Mouse (Mus musculus): Measurements from ENCODE around the gene Kcnq1. TPM values are rescaled to one million over a fixed set of nuclear protein-coding genes. Genes with fewer than 3 reads are reported as not detected.

Kcnq1 gene
- total and polyA plus RNA-seq, 2 experiments from 2014 or later = 1.00 to 2.0 TPM

DNA sequence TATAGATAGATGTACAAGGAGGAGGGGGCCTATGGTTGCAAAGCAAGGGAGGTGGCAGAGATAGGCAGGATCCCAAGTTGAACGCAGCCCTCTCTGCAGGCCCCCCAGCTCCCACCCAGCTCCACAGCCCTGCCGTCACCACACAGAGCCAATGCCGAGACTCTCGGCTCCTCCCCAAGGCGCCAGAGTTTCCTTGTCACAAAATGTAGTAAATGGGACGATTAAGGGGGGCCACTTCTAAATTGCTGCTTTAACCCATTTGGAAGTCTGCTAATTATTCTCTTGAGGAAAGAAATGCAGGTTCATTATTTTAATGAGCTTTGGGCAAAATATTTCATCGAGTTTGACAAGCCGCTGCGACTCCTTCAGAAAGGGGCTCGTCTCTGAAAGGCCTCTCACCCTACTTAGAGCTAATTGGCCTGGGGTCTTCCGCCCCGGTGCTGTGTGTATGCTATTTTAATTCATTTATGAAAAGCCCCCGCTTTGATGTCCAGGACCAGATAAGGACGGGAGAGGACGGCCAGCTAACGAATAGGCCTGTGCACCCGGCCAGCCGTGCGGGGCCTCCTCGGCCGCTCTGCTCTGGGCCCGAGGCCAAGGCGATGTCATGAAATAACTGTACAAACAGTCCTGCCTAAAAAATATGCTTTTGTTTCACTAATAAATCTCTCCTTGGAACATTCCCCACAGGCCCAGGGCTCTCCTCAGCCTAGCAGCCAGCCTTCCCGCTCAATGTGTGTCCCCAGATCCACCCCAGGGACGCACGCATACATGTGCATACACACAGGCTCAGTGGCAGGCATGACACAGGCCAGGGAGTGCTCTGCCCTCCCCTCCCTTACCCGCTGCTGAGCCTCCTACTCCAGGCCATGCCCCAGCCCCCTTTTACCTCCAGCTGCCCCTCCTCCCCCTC lies 282.9 kb downstream of the Kcnq1 start:
- Histone ChIP-seq H3K4me1 (ENCODE audit: insufficient read depth) (peaks cover 2% of the 10 kb centered on the region; the same call in 1 of the 2 replicates), H3K9me3 (ENCODE audit: low read length) (0 out of 2 replicates have a peak, but pooled peaks cover 4% of the 10 kb centered on the region), H3K4me2 (ENCODE audit: low read depth) (no peak overlapping the region), H3K27ac (ENCODE audit: low read depth, low read length) (no peak overlapping the region), H3K36me3 (ENCODE audit: insufficient read depth) (no peaks in the 10 kb centered on the region), H3K27me3 (ENCODE audit: insufficient read depth, low read length) (peaks cover 3% of the 10 kb centered on the region; the same call in 1 of the 2 replicates), H3K4me3 (ENCODE audit: low read depth, low read length) (no peak overlapping the region), H3K9ac (no peak overlapping the region)
- DNase-seq (peak; percentile 35), ATAC-seq (peak; percentile 38; the same call in 1 of the 2 replicates)
- no peak for TF ChIP-seq CTCF (IDR thresholded peaks at IDR 0.05; ENCODE audit: low read depth)
- WGBS = 15% methylated on average over 27 of the region's 27 CpGs

DNA sequence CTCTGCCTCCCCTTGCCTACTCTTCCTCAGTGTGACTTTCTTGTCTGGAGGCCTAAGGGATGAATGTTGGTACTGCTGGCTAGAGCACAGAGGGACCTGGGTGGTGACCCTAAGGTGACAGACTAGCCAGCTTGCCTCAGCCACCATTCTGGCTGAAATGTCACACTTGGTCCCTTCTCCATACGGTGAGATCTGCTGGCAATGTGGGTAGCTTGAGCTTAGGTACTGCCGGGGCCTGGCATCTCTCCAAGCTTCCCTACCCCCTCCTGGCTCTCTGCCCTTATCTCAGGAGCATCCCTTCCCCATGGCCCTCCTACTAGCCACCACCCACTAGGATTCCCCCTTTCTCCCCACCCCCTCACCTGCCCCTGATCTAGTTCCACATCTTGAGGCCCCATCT lies 283.7 kb downstream of the Kcnq1 start:
- DNase-seq = no peak
- Histone ChIP-seq H3K36me3 (ENCODE audit: insufficient read depth) (no peaks in the 10 kb centered on the region), H3K4me3 (ENCODE audit: low read depth, low read length) (no peak overlapping the region), H3K27me3 (ENCODE audit: insufficient read depth, low read length) (no peaks in the 10 kb centered on the region; the same call in 1 of the 2 replicates), H3K9me3 (ENCODE audit: low read length) (0 out of 2 replicates have a peak, but pooled peaks cover 4% of the 10 kb centered on the region), H3K4me1 (ENCODE audit: insufficient read depth) (peaks cover 2% of the 10 kb centered on the region; the same call in 1 of the 2 replicates), H3K27ac (ENCODE audit: low read depth, low read length) (no peak overlapping the region), H3K9ac (no peak overlapping the region), H3K4me2 (ENCODE audit: low read depth) (no peak overlapping the region)
- no peak for TF ChIP-seq CTCF (IDR thresholded peaks at IDR 0.05; ENCODE audit: low read depth)
- WGBS = 19% methylated on average over 2 of the region's 2 CpGs
- ATAC-seq = no peak; the same call in 1 of the 2 replicates

DNA sequence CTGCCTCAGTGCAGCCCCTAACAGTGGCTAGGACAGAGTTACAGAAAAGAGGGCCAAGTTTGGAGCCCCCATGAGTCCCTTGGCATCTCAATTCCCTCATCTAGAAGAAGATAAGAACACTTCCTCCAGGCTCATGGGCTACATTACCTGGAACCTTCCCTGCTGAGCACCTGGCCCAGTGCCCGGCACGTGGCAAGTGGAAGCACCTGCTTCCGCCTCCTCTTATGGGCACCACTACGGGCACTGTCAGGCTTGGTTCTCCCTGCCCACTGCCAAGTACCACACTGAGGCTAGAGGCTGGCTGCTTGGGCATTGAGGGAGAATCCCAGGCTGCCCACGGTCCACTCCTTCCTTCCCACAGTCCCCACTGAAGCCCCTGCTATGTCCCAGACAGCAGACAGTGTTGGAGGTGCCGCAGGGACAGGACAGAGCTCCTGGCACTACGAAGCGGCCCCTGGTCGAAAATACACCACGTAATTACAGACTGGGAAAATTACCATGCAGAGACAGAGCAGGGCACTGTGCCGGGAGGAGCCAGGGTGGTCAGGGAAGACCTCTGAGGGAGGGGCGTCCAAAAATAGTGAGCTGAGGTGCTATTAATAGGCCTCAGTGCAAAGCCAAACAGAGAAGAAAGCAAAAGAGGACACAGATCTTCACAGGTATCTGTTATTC lies 284.3 kb downstream of the Kcnq1 start:
- WGBS = 63% methylated on average over 12 of the region's 12 CpGs
- H3K4me3 ChIP-seq (ENCODE audit: low read depth, low read length) = no peak overlapping the region
- H3K4me1 ChIP-seq (ENCODE audit: insufficient read depth) = peaks cover 2% of the 10 kb centered on the region; the same call in 1 of the 2 replicates
- H3K27me3 ChIP-seq (ENCODE audit: insufficient read depth, low read length) = no peaks in the 10 kb centered on the region; the same call in 1 of the 2 replicates
- no peak for ATAC-seq
- no peak overlapping the region for H3K27ac ChIP-seq (ENCODE audit: low read depth, low read length)
- H3K4me2 ChIP-seq (ENCODE audit: low read depth) = no peak overlapping the region
- TF ChIP-seq CTCF (IDR thresholded peaks at IDR 0.05; ENCODE audit: low read depth) = no peak
- H3K9me3 ChIP-seq (ENCODE audit: low read length) = 0 out of 2 replicates have a peak, but pooled peaks cover 4% of the 10 kb centered on the region
- H3K9ac ChIP-seq = no peak overlapping the region
- H3K36me3 ChIP-seq (ENCODE audit: insufficient read depth) = no peaks in the 10 kb centered on the region
- DNase-seq = no peak

GRCm38 (mm10) chr7:143395113-143395563 lies 289.0 kb downstream of the Kcnq1 start:
- no peak for TF ChIP-seq CTCF (IDR thresholded peaks at IDR 0.05; ENCODE audit: low read depth)

DNA sequence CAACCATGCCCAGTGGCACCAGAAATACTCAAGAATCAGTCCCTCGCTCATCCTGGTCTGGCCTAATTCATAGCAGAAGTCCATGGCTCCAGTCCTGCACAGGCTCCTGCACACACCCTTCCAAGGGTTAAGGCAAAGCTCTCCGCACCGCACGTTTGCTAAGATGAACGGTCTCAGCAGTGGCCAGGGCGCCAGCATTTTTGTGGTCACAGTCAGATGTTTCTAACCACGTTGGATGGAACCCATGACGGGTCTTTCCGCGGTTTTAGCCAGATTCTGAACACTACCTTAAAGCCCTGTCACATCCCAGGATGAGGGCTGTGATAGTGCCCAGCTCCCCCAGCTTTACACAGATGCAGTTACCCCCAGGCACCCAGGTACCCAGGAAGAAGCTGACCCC lies 293.6 kb downstream of the Kcnq1 start:
- no peak for DNase-seq
- Histone ChIP-seq H3K4me2 (ENCODE audit: low read depth) (no peak overlapping the region), H3K36me3 (ENCODE audit: insufficient read depth) (no peaks in the 10 kb centered on the region), H3K4me1 (ENCODE audit: insufficient read depth) (no peaks in the 10 kb centered on the region), H3K27ac (ENCODE audit: low read depth, low read length) (no peak overlapping the region), H3K4me3 (ENCODE audit: low read depth, low read length) (no peak overlapping the region), H3K9ac (no peak overlapping the region), H3K27me3 (ENCODE audit: insufficient read depth, low read length) (no peaks in the 10 kb centered on the region), H3K9me3 (ENCODE audit: low read length) (no peaks in the 10 kb centered on the region)
- 92% methylated on average over 10 of the region's 10 CpGs for WGBS
- no peak for ATAC-seq
- TF ChIP-seq CTCF (IDR thresholded peaks at IDR 0.05; ENCODE audit: low read depth) = no peak

More at GRCm38 (mm10) chr7:143395113-143395563, 289.0 kb downstream of the Kcnq1 start:
- Histone ChIP-seq H3K27me3 (ENCODE audit: insufficient read depth, low read length) (no peaks in the 10 kb centered on the region), H3K4me1 (ENCODE audit: insufficient read depth) (no peaks in the 10 kb centered on the region), H3K9ac (no peak overlapping the region), H3K9me3 (ENCODE audit: low read length) (0 out of 2 replicates have a peak, but pooled peaks cover 4% of the 10 kb centered on the region), H3K4me3 (ENCODE audit: low read depth, low read length) (no peak overlapping the region), H3K36me3 (ENCODE audit: insufficient read depth) (no peaks in the 10 kb centered on the region), H3K27ac (ENCODE audit: low read depth, low read length) (no peak overlapping the region), H3K4me2 (ENCODE audit: low read depth) (no peak overlapping the region)
- no peak for DNase-seq
- ATAC-seq = no peak
- 83% methylated on average over 9 of the region's 9 CpGs for WGBS

DNA sequence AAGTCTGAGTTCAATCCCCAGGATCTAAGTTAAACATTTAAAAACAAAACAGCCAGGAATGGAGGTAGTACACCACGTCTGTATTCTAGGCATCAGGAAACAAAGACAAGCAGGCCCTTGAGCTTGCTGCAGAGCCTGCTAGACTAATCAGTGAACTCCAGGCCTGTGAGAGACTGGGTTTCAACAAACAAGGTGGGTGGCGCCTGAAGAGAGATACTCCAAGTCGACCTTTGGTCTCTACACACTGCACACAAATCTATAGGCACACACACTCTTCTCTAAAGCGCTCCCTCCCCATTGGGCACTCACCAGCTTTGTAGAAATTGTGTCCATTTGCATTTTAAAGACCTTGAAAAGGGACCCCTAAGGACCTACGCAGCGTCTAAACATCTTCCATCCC lies 294.4 kb downstream of the Kcnq1 start:
- no peaks in the 10 kb centered on the region for H3K27me3 ChIP-seq (ENCODE audit: insufficient read depth, low read length)
- no peak for TF ChIP-seq CTCF (IDR thresholded peaks at IDR 0.05; ENCODE audit: low read depth)
- H3K4me2 ChIP-seq (ENCODE audit: low read depth) = no peak overlapping the region
- no peaks in the 10 kb centered on the region for H3K9me3 ChIP-seq (ENCODE audit: low read length)
- no peak for DNase-seq
- H3K9ac ChIP-seq = no peak overlapping the region
- no peaks in the 10 kb centered on the region for H3K4me1 ChIP-seq (ENCODE audit: insufficient read depth)
- H3K4me3 ChIP-seq (ENCODE audit: low read depth, low read length) = no peak overlapping the region
- no peak for ATAC-seq
- 34% methylated on average over 6 of the region's 6 CpGs for WGBS
- H3K27ac ChIP-seq (ENCODE audit: low read depth, low read length) = no peak overlapping the region
- no peaks in the 10 kb centered on the region for H3K36me3 ChIP-seq (ENCODE audit: insufficient read depth)
